Mouse (Mus musculus) embryo, embryonic 9.5 days (tissue): ENCODE measurements around the gene Cenpq.

Experiments used
- DNase-seq: peaks from one replicate; pipeline ENCODE4 v3.0.0-alpha.2; 2017; ENCODE audit errors: extremely low spot score

The Cenpq gene

DNA sequence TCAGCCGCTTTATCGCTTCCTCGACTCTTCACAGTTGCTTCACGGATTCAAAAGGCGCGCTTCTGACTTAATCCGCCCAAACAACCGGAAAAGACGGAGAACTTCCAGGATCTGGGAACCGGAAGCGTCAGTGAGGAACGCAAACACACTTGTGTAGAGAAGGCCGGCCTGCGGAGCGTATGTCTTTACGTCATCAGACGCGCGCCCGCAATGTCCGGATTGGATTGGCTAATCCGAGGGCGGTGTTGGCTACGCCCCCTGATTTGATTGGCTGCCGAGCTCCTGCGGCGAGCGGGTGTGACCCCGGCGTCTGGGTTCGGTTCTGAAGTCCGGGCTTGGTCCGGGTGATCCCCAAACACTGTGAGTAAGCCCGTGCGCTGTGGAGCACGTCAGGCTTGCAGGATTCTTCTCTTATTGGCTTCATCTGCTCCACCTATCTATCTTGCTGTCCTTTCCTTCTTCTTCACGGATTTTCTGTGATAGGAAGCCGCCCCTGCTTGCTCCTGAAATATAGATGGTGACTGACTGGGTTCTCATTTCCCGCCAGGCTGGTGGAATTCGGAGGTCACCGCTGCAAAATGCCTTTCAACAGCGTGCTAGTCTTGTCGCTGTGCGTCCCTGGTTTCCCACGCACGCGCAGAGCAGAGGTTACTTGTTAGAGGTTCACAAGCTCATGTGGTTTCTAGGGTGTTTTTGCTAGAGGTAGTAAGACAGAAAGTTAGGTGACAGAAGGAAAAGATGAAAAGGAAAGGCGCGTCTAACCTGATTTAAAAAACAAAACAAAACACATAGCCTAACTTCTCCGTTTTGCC lies at the start of gene Cenpq, which contains the start of gene Mut:
TSS of gene Cenpq (minus strand) at position 628 of the 812 bp plus-strand sequence.
TSS of gene Mut (plus strand) at position 266 of the 812 bp plus-strand sequence.
- DNase-seq, result peak; percentile 94

DNA sequence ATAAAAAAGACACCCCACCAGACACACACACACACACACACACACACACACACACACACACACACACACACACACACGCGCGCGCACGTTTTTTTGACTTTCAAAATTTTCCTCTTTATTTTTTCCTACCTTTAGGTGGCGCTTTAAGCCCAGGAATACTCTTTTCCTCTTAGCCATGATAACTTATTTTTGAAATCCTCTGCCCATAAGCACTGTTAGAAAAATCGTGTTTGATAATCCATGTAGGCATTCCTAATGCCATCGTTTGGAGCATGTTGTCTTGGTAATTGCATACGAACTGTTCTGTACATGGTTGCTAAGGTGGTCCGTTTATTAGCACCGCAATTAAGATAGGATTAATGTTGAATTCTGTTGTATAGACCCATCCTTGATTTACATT lies 43.1 kb upstream of the Cenpq start:
- peak; percentile 1 for DNase-seq

- DNase-seq, result no peak
Measured at GRCm38 (mm10) chr17:40948518-40948917, 13.7 kb upstream of the Cenpq start.

DNA sequence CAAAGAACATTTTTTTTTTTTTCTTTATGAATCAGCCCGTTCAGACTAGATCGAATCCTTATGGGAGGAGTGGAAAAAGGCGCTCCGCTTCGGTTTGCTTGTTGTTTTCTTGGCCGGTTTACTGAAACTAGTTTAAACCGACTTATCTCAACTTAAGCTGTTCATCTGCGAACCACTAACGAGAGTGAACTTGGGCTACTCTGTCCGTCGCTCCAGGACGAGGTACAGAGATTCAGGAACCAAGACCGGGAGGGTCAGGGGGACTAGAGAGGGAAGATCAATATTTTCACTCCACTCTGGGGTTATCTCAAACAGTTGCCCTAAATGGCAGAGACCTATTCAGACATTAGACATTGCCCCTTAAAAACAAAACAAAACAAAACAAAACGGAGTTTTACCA lies 862 bp downstream of the Cenpq start:
- DNase-seq, result no peak

GRCm38 (mm10) chr17:40915499-40915898 lies 19.3 kb downstream of the Cenpq start:
- no peak for DNase-seq

DNA sequence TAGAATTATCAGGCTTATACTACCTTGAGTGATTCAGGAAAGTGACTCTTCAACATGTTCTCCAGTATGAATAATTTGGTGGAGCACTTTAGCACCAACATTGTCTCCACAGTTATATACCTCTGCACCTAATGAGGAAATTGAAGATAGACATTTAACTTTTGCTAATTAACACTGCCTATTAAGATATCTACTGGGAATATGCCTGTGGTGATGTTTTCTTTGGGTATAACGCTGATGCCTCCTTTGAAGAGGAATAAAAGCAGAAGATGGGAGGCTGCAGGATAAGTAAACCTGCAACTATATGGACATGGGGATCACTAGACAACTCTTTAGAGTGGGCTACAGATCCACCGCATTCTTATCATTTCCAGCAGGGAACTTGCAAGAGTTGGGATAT lies 20.6 kb downstream of the Cenpq start, which contains the start of gene Glyatl3:
TSS of gene Glyatl3 (minus strand) at position 101 of the 400 bp plus-strand sequence.
- no peak for DNase-seq

DNA sequence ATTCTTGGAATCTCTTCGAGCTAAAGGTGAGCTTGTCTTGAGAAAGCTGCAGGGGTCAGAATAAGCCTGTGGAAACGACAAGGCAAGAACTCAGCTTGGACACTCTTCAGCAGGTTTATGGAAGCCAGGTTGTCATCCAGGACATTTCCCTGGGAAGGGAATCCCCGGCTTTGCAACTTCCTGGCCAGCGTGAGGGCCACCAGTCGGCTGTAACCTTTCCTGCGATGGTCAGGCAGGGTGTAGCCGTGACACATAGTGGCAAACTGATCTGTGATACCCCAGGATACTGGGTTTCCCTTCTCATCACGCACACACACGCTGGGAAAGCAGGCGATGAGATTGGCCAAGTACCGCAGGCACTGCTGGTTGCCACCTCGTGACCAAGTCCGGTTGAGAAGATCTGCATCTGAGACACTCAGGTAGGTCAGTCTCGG lies 30.1 kb downstream of the Cenpq start:
- peak; percentile 22 for DNase-seq

DNA sequence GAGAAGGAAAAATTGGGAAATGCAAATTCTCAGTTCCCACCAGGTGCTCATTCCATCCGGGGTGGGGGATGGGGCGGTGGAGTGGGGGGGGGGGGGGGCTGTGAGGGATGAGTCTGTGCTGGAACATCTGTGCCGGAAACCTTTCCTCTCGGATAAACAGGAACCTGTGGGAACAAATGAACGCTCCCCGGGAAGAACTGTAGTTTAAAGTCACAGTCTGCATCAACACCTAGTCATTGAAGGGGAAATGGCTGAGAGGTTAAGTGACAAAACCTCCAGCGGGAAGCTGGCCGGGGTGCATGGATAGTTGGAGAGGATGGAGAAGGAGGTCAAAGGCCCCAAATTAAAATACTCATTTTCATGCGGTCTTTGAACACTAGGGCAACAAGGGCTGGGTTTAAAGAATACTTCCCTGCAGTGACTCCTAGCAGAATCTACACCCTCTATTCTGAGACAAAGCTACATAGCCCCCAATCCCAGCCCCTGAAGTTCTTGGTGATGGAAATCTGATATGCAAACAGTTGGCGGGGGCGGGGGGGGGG lies 30.7 kb downstream of the Cenpq start:
- DNase-seq, result no peak

DNA sequence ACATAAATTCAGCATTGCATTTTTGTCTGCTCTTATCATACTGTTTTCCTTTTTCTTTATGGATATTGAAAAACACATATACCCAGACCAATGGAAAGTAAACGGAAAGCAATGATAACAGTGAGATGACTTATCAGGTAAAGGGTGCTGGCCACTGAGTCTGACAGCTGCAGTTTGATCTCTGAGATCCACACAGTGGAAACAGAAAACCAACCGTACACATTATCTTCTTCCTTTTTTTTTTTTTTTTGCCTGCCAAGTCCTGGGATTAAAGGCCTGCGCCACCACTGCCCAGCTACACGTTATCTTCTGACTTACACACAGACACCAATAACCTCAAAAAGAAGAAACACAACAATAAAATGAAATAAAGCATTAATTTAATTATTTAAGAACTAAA lies 31.5 kb downstream of the Cenpq start:
- no peak for DNase-seq

- no peak for DNase-seq
Measured at GRCm38 (mm10) chr17:40899783-40900363, 35.0 kb downstream of the Cenpq start.

GRCm38 (mm10) chr17:40896863-40897262 lies 38.0 kb downstream of the Cenpq start:
- DNase-seq, result no peak

- no peak for DNase-seq
Measured at GRCm38 (mm10) chr17:40887849-40888536, 46.9 kb downstream of the Cenpq start.

GRCm38 (mm10) chr17:40885155-40885554 lies 49.7 kb downstream of the Cenpq start:
- no peak for DNase-seq

GRCm38 (mm10) chr17:40882172-40882571 lies 52.7 kb downstream of the Cenpq start:
- no peak for DNase-seq

- DNase-seq, result peak; percentile 72
Measured at GRCm38 (mm10) chr17:40879924-40880691, 54.7 kb downstream of the Cenpq start, which contains the start of gene 9130008F23Rik. Gene 9130008F23Rik, minus strand, starts transcription at chr17:40880559.

DNA sequence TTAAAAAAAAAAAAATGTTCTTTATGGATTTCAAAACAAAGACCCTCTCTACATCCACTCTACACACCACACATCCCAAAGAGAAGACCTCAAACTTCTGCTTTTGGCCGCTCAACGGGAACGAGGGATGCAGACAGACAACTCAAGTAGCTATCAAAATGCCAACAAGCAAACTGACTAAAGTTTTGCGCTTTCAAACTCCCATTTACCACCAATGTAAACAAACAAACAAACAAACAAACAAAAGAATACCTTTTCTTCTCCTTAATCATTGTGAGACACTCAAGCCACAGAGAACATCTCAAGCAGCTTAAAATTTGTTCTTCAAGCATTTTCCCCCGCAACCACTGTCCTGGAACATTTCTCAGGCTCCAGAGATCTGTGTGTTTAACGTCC lies 55.3 kb downstream of the Cenpq start:
- DNase-seq, result no peak

- no peak for DNase-seq
Measured at GRCm38 (mm10) chr17:40877741-40878140, 57.1 kb downstream of the Cenpq start.

DNA sequence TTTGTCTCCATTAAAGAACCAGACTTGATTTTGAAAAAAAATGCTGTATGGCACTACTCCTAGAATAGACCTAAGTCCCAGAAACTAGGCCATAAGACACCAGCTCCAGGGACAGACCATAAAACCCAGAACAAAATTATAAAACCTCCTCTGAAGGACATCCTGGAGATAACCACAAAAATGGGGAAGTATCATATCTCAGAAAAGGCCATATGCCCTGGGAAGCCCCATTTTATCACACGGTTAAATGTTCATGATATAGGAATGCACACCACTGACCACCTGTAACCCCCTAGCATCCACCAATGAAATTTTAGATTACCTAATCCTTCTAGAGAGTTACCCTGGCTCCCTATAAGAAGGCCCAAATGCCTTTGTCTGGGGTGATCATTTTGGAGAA lies 59.3 kb downstream of the Cenpq start:
- DNase-seq, result no peak

GRCm38 (mm10) chr17:40874701-40875100 lies 60.1 kb downstream of the Cenpq start:
- DNase-seq, result no peak

GRCm38 (mm10) chr17:40873582-40874011 lies 61.2 kb downstream of the Cenpq start:
- no peak for DNase-seq
